ENCODE assay signal across 9 mouse cellular contexts in the genomic region with DNA sequence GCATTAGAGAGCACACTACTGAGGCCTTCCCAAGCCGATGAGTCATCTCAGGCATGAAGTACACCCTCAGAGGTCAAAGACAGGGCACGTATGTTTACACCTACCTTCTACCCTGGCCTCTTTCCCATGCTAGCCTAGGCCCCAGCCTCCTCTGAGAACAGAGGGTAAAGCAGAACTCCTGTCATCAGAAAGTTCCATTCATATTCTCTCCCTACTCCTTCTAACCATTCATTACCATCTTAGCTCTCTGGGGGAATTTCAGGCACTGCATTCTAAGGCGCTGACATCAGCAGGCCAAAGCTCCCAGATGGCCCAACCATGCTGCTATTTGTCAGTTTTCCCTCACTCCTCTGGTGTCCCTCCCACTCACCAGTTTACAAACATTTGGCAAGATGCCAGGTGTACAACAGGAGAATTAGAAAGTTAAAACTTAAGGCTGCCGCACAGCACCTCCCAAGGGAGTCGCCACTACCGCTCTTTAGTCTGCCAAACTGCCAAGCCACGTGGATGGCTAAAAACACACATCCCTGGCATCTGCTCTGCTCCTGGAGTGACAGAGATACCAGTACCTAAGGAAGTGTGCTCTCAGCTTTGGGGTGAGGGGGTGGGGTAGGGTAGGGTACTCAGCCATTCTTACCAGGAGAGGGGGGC. TPM values are rescaled to one million over a fixed set of nuclear protein-coding genes. Genes with fewer than 3 reads are reported as not detected.
DNase-seq lines count a peak whose midpoint lies in the region; ATAC-seq and TF ChIP-seq lines count a peak whose summit lies in the region.
"Had no signal": no experiment of that assay in that cellular context is flagged by ENCODE, and none has a peak within 500 bp of the region (broad histone marks: within the 10 kb centered on the region; RNA-seq: fewer than 3 reads in every experiment).

No protein-coding gene starts in this region.

- 28% methylated on average over 7 of the region's 7 CpGs for WGBS in stomach, embryonic 16.5 days
- WGBS in thymus, adult 2 months: 90% methylated on average over 7 of the region's 7 CpGs

- H3K27ac ChIP-seq in stomach, embryonic 16.5 days (ENCODE audit: low read length): 0 out of 2 replicates have a peak overlapping the region, but pooled peaks have one; percentile 17
- no peak overlapping the region for H3K27ac ChIP-seq in thymus, adult 2 months (ENCODE audit: control insufficient read depth, insufficient read depth, low read length)
- H3K27ac ChIP-seq: midbrain, embryonic 12.5 days had no signal

- H3K4me2 ChIP-seq in stomach, embryonic 16.5 days (ENCODE audit: low read depth, low read length): no peak overlapping the region
- H3K4me2 ChIP-seq: midbrain, embryonic 12.5 days had no signal

- no peak for TF ChIP-seq CTCF in thymus, adult 2 months (IDR thresholded peaks at IDR 0.05; ENCODE audit: borderline replicate concordance, control insufficient read depth, extremely low read depth, insufficient read depth, low read length, poor library complexity)

- peaks cover 25% of the 10 kb centered on the region for H3K4me1 ChIP-seq in stomach, embryonic 16.5 days (ENCODE audit: control insufficient read depth, insufficient read depth, low read length)
- H3K4me1 ChIP-seq in thymus, adult 2 months (replicated peaks; ENCODE audit: control insufficient read depth, insufficient read depth, low read length): no peaks in the 10 kb centered on the region

- H3K4me3 ChIP-seq in stomach, embryonic 16.5 days (replicated peaks; ENCODE audit: low read length): no peak overlapping the region
- no peak overlapping the region for H3K4me3 ChIP-seq in thymus, adult 2 months (ENCODE audit: control insufficient read depth, insufficient read depth, low read length)
- H3K4me3 ChIP-seq: midbrain, embryonic 12.5 days had no signal

- H3K36me3 ChIP-seq in stomach, embryonic 16.5 days (ENCODE audit: control insufficient read depth, insufficient read depth, low read length): peaks cover 52% of the 10 kb centered on the region
- peaks cover 100% of the 10 kb centered on the region for H3K36me3 ChIP-seq in thymus, adult 2 months (ENCODE audit: control insufficient read depth, insufficient read depth, low read length)

- ATAC-seq in frontal cortex, adult (ENCODE audit: low TSS enrichment): peak; percentile 72
- peak; percentile 89 for ATAC-seq in inflammation-experienced regulatory T-cells, adult 6 months
- ATAC-seq in stomach, embryonic 16.5 days (ENCODE audit: insufficient read depth, low FRiP score): peak; percentile 80

- H3K9me3 ChIP-seq in stomach, embryonic 16.5 days (replicated peaks; ENCODE audit: control insufficient read depth, low read length): no peaks in the 10 kb centered on the region
- H3K9me3 ChIP-seq: midbrain, embryonic 12.5 days had no signal

- DNase-seq in frontal cortex, postnatal 25 days (ENCODE audit: low spot score in 2 of 2): no peak
- peak; percentile 36 to 47 for DNase-seq in urinary bladder, postnatal 36 days (ENCODE audit: low spot score in 2 of 2)
- no peak for DNase-seq in urinary bladder, postnatal 4 days (ENCODE audit: low spot score in 2 of 2)
- DNase-seq in thymus, adult 2 months: no peak
- DNase-seq in right cerebral cortex, postnatal 36 days (ENCODE audit: low spot score in 2 of 2): no peak

- no peaks in the 10 kb centered on the region for H3K27me3 ChIP-seq in stomach, embryonic 16.5 days (ENCODE audit: control insufficient read depth, insufficient read depth, low read length)
- H3K27me3 ChIP-seq in thymus, adult 2 months (ENCODE audit: control insufficient read depth, insufficient read depth, low read length): no peaks in the 10 kb centered on the region
- H3K27me3 ChIP-seq: midbrain, embryonic 12.5 days had no signal

- no peak overlapping the region for H3K9ac ChIP-seq in stomach, embryonic 16.5 days (ENCODE audit: low read length)
- H3K9ac ChIP-seq: midbrain, embryonic 12.5 days had no signal

- TF ChIP-seq POLR2A in thymus, adult 2 months (IDR thresholded peaks at IDR 0.05; ENCODE audit: control insufficient read depth, extremely low read depth, insufficient read depth, low read length, poor library complexity): no peak

RNA-seq across cellular contexts. Expression of a gene that starts 16.1 kb away (rescaled TPM):
- 10 to 100 TPM; 10.3 to 13.8 (median 11.3) TPM for polyA plus RNA-seq in inflammation-experienced regulatory T-cells, adult 6 months (2017; shearing (Covaris generic))
- 17.9 and 20.1 TPM in 2 replicates for polyA plus RNA-seq in stomach, embryonic 16.5 days (2015; fragmentation: Nextera tagmentation; extraction: Ambion mirVana)
- 24.8 and 24.9 TPM in 2 replicates for polyA plus RNA-seq in thymus, adult 2 months (2012; rRNA removed)

RNA-seq across cellular contexts. Expression of a gene that starts 38.6 kb away (rescaled TPM):
- polyA plus RNA-seq in inflammation-experienced regulatory T-cells, adult 6 months (2017; shearing (Covaris generic)): 10 to 100 TPM; 22.8 to 25.9 (median 23.1) TPM
- 2.0 and 3.4 TPM in 2 replicates for polyA plus RNA-seq in stomach, embryonic 16.5 days (2015; fragmentation: Nextera tagmentation; extraction: Ambion mirVana)
- 150 and 172 TPM in 2 replicates for polyA plus RNA-seq in thymus, adult 2 months (2012; rRNA removed)

Comparison
In these comparisons a context has a peak if more than half of its experiments do, and no peak if none do; other contexts are left out.
1. DNase-seq: peak in urinary bladder, postnatal 36 days (2 of 2); none in frontal cortex, postnatal 25 days (0 of 2), urinary bladder, postnatal 4 days (0 of 2), thymus, adult 2 months (single experiment) and right cerebral cortex, postnatal 36 days (0 of 2).
2. Peak in every context shown above with its lines, with median percentiles within 50 percentile points of each other: ATAC-seq.